Mouse (Mus musculus) intestine, embryonic 15.5 days (tissue): ENCODE results near the gene Slc4a8. TPM values are rescaled to one million over a fixed set of nuclear protein-coding genes. Genes with fewer than 3 reads are reported as not detected.

Experiments
- ATAC-seq: fragments of 200-750 bp; cut with Nextera tagmentation; 2 replicates; pipeline ENCODE4 v1.8.0; 2017; ENCODE audit warnings: moderate TSS enrichment, moderate library complexity
- H3K27ac ChIP-seq: fragments of 300-500 bp; sonication (generic); 2 replicates; pipeline ENCODE4 v1.5.1; 2015; ENCODE audit warnings: mild to moderate bottlenecking, inconsistent platforms
- H3K27me3 ChIP-seq: fragments of 300-500 bp; sonication (generic); replicated peaks from 2 replicates; pipeline ENCODE4 v1.6.1; 2015; ENCODE audit warnings: inconsistent platforms
- H3K36me3 ChIP-seq: fragments of 300-500 bp; sonication (generic); 2 replicates; pipeline ENCODE4 v1.6.1; 2015; ENCODE audit warnings: inconsistent platforms
- H3K4me1 ChIP-seq: fragments of 300-500 bp; sonication (generic); replicated peaks from 2 replicates; pipeline ENCODE4 v1.6.1; 2015; ENCODE audit warnings: inconsistent platforms
- H3K4me2 ChIP-seq: fragments of 300-500 bp; sonication (generic); replicated peaks from 2 replicates; pipeline ENCODE4 v1.6.1; 2015; ENCODE audit warnings: mild to moderate bottlenecking, inconsistent platforms
- H3K4me3 ChIP-seq: fragments of 300-500 bp; sonication (generic); replicated peaks from 2 replicates; pipeline ENCODE4 v1.5.1; 2015; ENCODE audit warnings: inconsistent platforms
- H3K9ac ChIP-seq: fragments of 300-500 bp; sonication (generic); 2 replicates; pipeline ENCODE4 v1.6.1; 2015; ENCODE audit warnings: inconsistent platforms
- H3K9me3 ChIP-seq: fragments of 300-500 bp; sonication (generic); 2 replicates; pipeline ENCODE4 v1.6.1; 2016; ENCODE audit warnings: inconsistent platforms
- WGBS: fragments of 180-500 bp; shearing (Covaris S2); methylation state at CpG from one replicate; pipeline ENCODE4 v1.1.7; 2015; 5-methylcytosine and 5-hydroxymethylcytosine counted together
- polyA plus RNA-seq: library from polyadenylated mRNA; unstranded; fragments of >200 nt; fragmentation: Nextera tagmentation; extraction: Ambion mirVana; gene quantifications from 2 replicates; pipeline ENCODE4 v1.2.1, GENCODE M21; 2015

The Slc4a8 gene
- polyA plus RNA-seq, result 4.4 and 5.0 TPM in 2 replicates

DNA sequence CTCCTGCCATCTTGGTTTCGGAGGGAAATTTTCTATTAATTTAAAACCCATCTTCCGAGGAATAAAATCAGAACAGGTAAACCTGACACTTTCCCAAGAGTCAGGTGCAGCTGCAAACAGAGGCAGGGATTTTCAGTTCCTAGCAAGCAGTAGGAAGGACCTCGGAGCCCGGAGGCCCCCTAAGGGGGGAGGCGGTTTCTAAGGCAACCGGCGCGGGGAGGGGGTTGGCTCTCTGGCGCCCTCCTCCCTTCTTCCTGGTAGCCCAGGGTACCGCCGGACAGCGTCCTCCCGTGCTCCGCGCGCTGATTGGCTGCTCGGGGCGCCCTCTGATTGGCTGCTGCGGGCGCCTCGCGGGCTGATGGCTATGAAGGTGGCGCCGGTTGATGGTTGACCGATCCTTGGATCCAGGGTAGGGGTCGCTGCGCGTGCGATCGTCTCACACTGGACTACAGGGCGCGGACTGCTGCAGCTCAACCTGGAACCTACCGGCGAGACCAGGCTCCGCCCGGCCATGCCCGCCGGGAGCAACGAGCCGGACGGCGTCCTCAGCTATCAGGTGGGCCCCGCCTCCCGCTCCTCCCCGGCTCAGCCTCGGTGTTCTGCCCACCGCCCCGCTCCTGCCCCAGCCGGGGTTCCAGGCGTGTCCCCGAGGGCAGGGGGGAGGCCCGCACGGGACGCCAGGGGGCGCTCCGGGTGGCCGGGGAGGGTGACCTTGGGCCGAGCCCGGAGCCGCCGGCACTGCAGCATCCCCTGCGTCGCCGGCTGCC, at the start of gene Slc4a8:
TSS of gene Slc4a8 (plus strand) at position 329 of the 767 bp plus-strand sequence.
- H3K4me1 ChIP-seq, result peaks cover 7% of the 10 kb centered on the region; the same call in 1 of the 2 replicates
- peak within 1 kb of the TSS; percentile 55 for H3K27ac ChIP-seq
- peaks cover 4% of the 10 kb centered on the region; the same call in 1 of the 2 replicates for H3K27me3 ChIP-seq
- peak within 1 kb of the TSS; percentile 50 for H3K9ac ChIP-seq
- no peaks in the 10 kb centered on the region for H3K36me3 ChIP-seq
- H3K4me3 ChIP-seq, result peak within 1 kb of the TSS; percentile 68
- WGBS, result under 1% methylated on average over 46 of the region's 64 CpGs
- peak; percentile 95 for ATAC-seq
- H3K9me3 ChIP-seq, result no peaks in the 10 kb centered on the region
- H3K4me2 ChIP-seq, result peak within 1 kb of the TSS; percentile 95

DNA sequence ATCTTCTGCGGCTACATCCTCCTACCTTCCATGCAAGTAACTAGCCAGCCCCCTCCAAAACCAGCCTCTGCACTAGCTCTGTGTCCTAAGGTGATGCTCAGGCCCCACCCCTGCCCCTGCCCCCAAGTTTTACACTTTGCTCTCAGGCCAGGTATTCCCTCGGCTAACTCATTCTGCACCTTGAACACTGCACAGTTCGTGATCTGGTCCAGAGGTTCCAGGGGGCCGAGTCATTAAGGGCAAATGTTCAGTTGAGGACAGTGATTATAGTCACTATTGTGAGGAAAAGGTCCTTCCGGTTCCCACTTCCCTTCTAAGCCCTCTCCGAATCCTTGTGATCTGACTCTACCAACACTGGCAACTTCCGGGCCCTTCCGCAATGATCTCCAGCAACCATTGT, 47.1 kb upstream of the Slc4a8 start:
- Histone ChIP-seq H3K36me3 (0 out of 2 replicates have a peak, but pooled peaks cover 2% of the 10 kb centered on the region), H3K27me3 (no peaks in the 10 kb centered on the region), H3K27ac (no peak overlapping the region), H3K9ac (no peak overlapping the region), H3K4me2 (no peak overlapping the region), H3K9me3 (no peaks in the 10 kb centered on the region), H3K4me3 (no peak overlapping the region), H3K4me1 (no peaks in the 10 kb centered on the region)
- ATAC-seq, result no peak
- WGBS, result 92% methylated on average over 8 of the region's 8 CpGs

DNA sequence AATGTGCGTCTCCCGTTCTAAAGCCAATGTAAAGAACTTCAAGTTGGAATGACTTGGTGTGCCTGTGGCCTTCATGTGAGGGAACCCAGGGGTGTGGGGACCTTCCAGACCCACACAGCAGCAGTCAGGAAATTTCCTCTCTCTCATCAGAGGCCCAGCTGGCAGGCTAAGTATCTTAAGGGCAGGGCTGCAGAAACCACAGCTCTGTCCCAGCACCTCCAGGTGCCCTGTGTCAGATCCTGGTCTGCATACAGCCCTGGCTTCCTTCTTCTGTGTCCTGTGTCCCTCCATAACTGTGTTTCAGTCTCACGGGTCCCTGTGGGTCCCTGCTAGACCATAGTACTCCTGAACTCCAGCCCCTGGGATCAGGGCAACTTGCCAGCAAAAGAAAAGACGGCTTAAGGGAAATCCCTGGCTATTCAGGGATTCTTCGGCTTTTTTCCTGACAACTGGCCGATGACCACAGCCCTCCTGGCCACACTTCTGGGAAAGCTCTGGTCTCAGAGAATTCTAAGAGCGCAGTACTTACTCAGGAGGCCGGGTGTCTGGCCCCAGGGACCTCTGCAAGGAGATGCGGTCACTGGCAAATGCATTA, 46.1 kb upstream of the Slc4a8 start:
- H3K4me2 ChIP-seq, result no peak overlapping the region
- no peaks in the 10 kb centered on the region for H3K27me3 ChIP-seq
- H3K9ac ChIP-seq, result no peak overlapping the region
- no peak for ATAC-seq
- no peaks in the 10 kb centered on the region for H3K4me1 ChIP-seq
- 0 out of 2 replicates have a peak, but pooled peaks cover 2% of the 10 kb centered on the region for H3K36me3 ChIP-seq
- 77% methylated on average over 9 of the region's 9 CpGs for WGBS
- no peaks in the 10 kb centered on the region for H3K9me3 ChIP-seq
- no peak overlapping the region for H3K27ac ChIP-seq
- no peak overlapping the region for H3K4me3 ChIP-seq

DNA sequence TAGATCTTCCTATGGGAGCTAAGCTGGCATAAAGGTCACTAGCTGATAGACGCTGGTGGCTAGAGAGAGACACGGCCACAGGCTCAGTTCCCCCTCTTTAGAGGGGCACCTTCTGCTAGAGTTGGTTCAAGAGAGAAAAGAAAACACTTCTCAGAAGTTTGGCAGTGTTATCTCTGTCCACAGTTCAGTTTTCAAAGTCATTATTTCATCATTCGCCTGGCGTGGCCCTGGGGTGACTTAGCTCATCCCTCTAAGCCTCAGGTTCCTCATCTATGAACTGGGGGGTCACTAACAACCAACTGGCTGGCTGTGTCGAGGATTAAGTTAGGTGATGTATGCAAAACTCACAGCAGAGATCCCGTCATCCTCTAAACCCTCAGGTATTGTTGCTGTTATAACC, 43.6 kb upstream of the Slc4a8 start:
- H3K36me3 ChIP-seq, result 0 out of 2 replicates have a peak, but pooled peaks cover 2% of the 10 kb centered on the region
- no peak for ATAC-seq
- H3K4me2 ChIP-seq, result no peak overlapping the region
- H3K4me3 ChIP-seq, result no peak overlapping the region
- H3K4me1 ChIP-seq, result 0 out of 2 replicates have a peak, but pooled peaks cover 4% of the 10 kb centered on the region
- no peaks in the 10 kb centered on the region for H3K9me3 ChIP-seq
- H3K9ac ChIP-seq, result no peak overlapping the region
- H3K27ac ChIP-seq, result no peak overlapping the region
- 78% methylated on average over 6 of the region's 6 CpGs for WGBS
- H3K27me3 ChIP-seq, result no peaks in the 10 kb centered on the region

DNA sequence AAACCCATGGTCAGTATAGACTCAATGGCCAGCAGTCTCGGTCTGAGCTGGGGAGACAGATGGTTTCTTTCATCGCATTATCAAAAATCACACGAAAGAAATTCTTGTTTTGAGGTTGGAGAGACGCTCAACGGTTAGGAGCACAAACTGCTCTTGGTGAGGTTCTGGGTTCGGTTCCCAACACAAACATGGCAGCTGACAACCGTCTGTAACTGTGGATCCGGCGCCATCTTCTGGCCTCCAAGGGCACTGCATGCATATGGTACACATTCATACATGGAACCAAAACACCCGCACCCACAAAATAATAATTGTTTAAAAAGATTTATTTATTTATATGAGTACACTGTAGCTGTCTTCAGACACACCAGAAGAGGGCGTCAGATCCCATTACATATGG, 43.0 kb upstream of the Slc4a8 start:
- Histone ChIP-seq H3K9me3 (no peaks in the 10 kb centered on the region), H3K4me1 (0 out of 2 replicates have a peak, but pooled peaks cover 4% of the 10 kb centered on the region), H3K9ac (no peak overlapping the region), H3K36me3 (0 out of 2 replicates have a peak, but pooled peaks cover 2% of the 10 kb centered on the region), H3K27ac (no peak overlapping the region), H3K4me3 (no peak overlapping the region), H3K4me2 (no peak overlapping the region), H3K27me3 (no peaks in the 10 kb centered on the region)
- ATAC-seq, result no peak
- 80% methylated on average over 11 of the region's 11 CpGs for WGBS

DNA sequence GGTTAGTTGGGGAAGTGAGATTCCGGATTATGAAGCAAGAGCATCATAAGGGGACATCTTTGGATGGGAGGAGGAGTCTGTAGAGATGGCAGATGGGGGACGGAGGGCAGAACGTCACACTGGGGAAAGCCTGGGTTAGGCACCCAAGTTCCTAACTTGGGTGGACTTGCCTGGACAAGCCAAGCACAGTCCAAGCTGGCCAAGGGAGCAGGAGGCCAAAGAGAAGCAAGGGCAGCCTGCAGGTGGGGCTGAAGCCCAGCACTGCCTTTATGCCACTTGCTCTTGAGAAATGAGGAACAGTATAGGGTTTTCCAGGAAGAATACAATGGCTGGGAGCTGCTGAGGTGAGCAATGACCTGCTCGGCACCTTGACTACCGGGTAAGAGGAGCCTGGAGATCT, 42.3 kb upstream of the Slc4a8 start:
- Histone ChIP-seq H3K4me2 (no peak overlapping the region), H3K27ac (no peak overlapping the region), H3K4me1 (0 out of 2 replicates have a peak, but pooled peaks cover 4% of the 10 kb centered on the region), H3K4me3 (no peak overlapping the region), H3K9ac (no peak overlapping the region), H3K9me3 (no peaks in the 10 kb centered on the region), H3K36me3 (0 out of 2 replicates have a peak, but pooled peaks cover 2% of the 10 kb centered on the region), H3K27me3 (no peaks in the 10 kb centered on the region)
- WGBS, result 95% methylated on average over 5 of the region's 5 CpGs
- ATAC-seq, result no peak

DNA sequence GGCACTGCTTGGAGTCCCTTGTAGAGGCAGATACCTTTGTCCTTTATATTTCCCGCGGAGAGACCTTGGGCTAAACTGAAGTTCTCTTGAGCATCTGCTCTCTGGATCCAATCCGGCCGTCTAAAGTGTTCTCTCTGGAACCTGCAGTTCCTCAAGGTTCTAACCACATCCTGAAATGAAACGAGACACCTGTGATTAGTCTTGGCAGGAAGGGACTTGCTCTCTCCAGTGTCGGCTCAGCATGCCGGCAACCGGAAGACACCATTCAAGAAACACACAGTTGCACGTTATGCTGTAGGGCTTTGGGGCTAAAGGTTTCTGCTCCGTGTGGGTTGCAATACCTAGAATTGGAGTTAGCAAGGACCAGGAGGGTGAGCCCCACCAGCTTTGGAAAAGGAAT, 41.5 kb upstream of the Slc4a8 start:
- WGBS, result 81% methylated on average over 10 of the region's 10 CpGs
- H3K36me3 ChIP-seq, result 0 out of 2 replicates have a peak, but pooled peaks cover 2% of the 10 kb centered on the region
- H3K9ac ChIP-seq, result no peak overlapping the region
- no peak for ATAC-seq
- 0 out of 2 replicates have a peak, but pooled peaks cover 4% of the 10 kb centered on the region for H3K4me1 ChIP-seq
- H3K9me3 ChIP-seq, result no peaks in the 10 kb centered on the region
- no peaks in the 10 kb centered on the region for H3K27me3 ChIP-seq
- H3K27ac ChIP-seq, result no peak overlapping the region
- no peak overlapping the region for H3K4me2 ChIP-seq
- H3K4me3 ChIP-seq, result no peak overlapping the region

DNA sequence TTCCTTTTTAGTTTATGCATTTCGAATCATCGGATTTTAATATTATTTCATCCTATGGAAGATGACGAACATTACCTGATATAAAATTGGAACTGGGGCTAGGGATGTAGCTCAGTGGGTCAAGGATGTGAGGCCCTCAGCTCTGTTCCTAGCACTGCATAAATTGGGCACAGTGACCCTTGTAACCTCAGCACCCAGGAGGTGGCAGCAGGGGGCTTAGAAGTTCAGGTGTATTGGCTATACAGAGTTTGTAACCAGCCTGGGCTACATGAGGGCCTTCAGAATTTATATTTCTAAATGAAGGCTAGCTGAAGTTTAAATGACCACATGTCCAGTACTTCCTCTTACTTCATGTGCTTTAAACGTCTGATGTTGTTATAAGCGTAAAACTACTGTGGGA, 40.1 kb upstream of the Slc4a8 start:
- no peak for ATAC-seq
- no peak overlapping the region for H3K4me2 ChIP-seq
- H3K9ac ChIP-seq, result no peak overlapping the region
- H3K4me1 ChIP-seq, result 0 out of 2 replicates have a peak, but pooled peaks cover 4% of the 10 kb centered on the region
- H3K36me3 ChIP-seq, result 0 out of 2 replicates have a peak, but pooled peaks cover 2% of the 10 kb centered on the region
- no peak overlapping the region for H3K27ac ChIP-seq
- H3K27me3 ChIP-seq, result no peaks in the 10 kb centered on the region
- WGBS, result 83% methylated on average over 5 of the region's 5 CpGs
- no peaks in the 10 kb centered on the region for H3K9me3 ChIP-seq
- H3K4me3 ChIP-seq, result no peak overlapping the region

DNA sequence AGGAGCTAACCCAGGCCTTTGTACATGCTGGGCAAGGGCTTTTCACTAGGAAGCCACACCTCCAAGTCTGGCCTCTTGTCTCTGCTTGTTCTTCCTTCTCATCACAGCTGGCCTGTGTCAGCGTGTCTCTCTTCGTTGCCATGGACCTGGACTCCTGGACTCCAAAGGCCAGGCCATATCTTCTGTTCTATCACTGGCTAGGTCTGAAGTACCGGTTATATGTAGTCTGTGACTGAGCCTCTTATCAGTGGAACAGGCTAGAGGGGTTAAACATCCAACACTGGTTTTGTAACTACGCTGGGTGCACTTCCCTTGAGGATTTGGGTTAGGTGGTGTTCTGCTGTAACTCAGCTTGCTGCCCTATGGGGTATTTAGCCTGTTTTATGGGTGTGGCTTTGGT, 39.5 kb upstream of the Slc4a8 start:
- 37% methylated on average over 4 of the region's 4 CpGs for WGBS
- peak; percentile 95 for ATAC-seq
- Histone ChIP-seq H3K9me3 (no peaks in the 10 kb centered on the region), H3K9ac (no peak overlapping the region), H3K4me1 (0 out of 2 replicates have a peak, but pooled peaks cover 4% of the 10 kb centered on the region), H3K27me3 (no peaks in the 10 kb centered on the region), H3K36me3 (0 out of 2 replicates have a peak, but pooled peaks cover 2% of the 10 kb centered on the region), H3K4me3 (no peak overlapping the region), H3K4me2 (0 out of 2 replicates have a peak overlapping the region, but pooled peaks have one; percentile 12), H3K27ac (peak overlapping the region; percentile 57; the same call in 1 of the 2 replicates)

DNA sequence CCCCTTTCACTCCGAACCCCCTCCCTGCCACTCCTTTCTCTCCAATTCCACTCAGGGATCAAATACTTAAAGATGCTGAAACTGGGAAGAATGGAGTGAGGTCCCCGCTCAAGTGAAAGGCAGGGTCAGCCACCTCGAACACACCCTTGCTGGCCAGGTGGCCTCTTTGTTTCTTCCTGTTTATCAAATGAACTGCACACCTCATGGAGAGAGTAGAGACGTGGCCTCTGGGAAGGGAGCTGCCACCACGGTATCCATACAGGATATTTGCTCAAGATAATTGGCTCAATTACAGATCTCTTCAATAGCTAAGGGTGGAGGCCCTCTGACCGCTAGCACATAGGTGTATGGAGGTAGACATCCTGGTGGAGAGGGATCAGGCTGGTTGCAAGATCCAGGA, 39.0 kb upstream of the Slc4a8 start:
- ATAC-seq, result peak; percentile 32
- 62% methylated on average over 6 of the region's 6 CpGs for WGBS
- H3K27me3 ChIP-seq, result no peaks in the 10 kb centered on the region

DNA sequence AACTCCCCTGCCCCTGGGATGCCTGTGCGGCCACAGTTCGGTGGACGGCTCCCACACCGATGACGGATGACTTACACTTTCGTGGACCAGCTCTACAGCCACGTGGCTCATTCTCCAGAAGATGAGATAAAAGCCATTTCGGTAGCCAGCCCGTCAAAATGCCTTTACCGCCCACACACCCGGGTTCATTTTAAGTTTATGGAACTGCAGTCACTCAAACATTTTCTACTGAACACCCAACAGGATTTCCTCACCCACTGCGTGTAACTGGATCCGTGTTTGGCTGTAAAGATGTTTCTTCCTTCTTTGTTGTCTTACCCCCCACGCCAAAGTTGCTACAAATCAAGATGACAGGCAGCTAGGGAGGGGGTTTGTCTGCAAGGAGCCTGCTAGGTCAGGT, 38.0 kb upstream of the Slc4a8 start:
- H3K4me2 ChIP-seq, result no peak overlapping the region
- WGBS, result 45% methylated on average over 14 of the region's 14 CpGs
- peaks cover 9% of the 10 kb centered on the region for H3K27me3 ChIP-seq
- H3K4me1 ChIP-seq, result peaks cover 10% of the 10 kb centered on the region; the same call in 1 of the 2 replicates
- no peaks in the 10 kb centered on the region for H3K9me3 ChIP-seq
- no peak overlapping the region for H3K4me3 ChIP-seq
- ATAC-seq, result no peak
- H3K36me3 ChIP-seq, result no peaks in the 10 kb centered on the region
- no peak overlapping the region for H3K27ac ChIP-seq
- no peak overlapping the region for H3K9ac ChIP-seq

More for the DNA sequence above, 39.0 kb upstream of the Slc4a8 start:
- Histone ChIP-seq H3K27ac (peak overlapping the region; percentile 57; the same call in 1 of the 2 replicates), H3K9ac (no peak overlapping the region), H3K4me2 (0 out of 2 replicates have a peak overlapping the region, but pooled peaks have one; percentile 12), H3K4me3 (no peak overlapping the region), H3K9me3 (no peaks in the 10 kb centered on the region), H3K4me1 (0 out of 2 replicates have a peak, but pooled peaks cover 4% of the 10 kb centered on the region), H3K36me3 (0 out of 2 replicates have a peak, but pooled peaks cover 2% of the 10 kb centered on the region)

DNA sequence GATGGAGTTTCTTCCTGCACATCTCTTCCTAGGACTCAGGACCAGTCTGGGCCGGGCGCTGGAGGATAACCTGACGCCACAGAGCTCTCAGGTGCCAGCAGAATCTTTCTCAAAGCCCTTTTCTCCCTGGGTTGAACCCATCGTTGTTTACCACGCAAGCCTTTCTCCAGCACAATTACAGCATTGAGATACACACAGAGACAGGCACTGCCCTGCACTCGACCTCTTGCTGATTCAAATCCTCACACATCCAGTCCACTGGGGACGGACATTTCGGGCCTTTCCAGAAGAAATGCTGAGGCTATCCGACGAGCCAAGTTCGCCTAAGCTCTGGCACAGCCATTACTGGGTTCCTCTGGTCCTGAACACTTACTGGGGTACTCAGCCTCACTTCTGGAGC, 34.8 kb upstream of the Slc4a8 start:
- ATAC-seq, result no peak

More for the DNA sequence above, 34.8 kb upstream of the Slc4a8 start:
- Histone ChIP-seq H3K36me3 (no peaks in the 10 kb centered on the region), H3K4me1 (peaks cover 19% of the 10 kb centered on the region), H3K9ac (no peak overlapping the region), H3K4me2 (no peak overlapping the region), H3K9me3 (no peaks in the 10 kb centered on the region), H3K4me3 (no peak overlapping the region), H3K27ac (no peak overlapping the region), H3K27me3 (peaks cover 26% of the 10 kb centered on the region)
- WGBS, result 87% methylated on average over 11 of the region's 11 CpGs
